Mouse (Mus musculus): ENCODE measurements at regions not wholly inside any gene's neighbourhood (a gene's known extent, or its start where the extent isn't known, plus 50 kb on each side); places are given as distances from the start of the nearest gene placed in this dataset.

GRCm38 (mm10) chr3:35249160-35249559 is 504.7 kb upstream of the Atp11b start:
- no peak for TF ChIP-seq CTCF (IDR thresholded peaks at IDR 0.05; ENCODE audit: low read depth, low read length)
- no peak for TF ChIP-seq POLR2A (IDR thresholded peaks at IDR 0.05; ENCODE audit: insufficient read depth, low read length)
